Mouse (Mus musculus) olfactory bulb, adult 2 months (tissue): ENCODE data around the gene Slc6a20a.

Experiments used
- CTCF ChIP-seq: fragments of 200-500 bp; IDR thresholded peaks from 2 replicates; pipeline ENCODE4 v1.5.1; 2012; ENCODE audit warnings: low read depth, mild to moderate bottlenecking, low read length, moderate library complexity; ENCODE audit not compliant: insufficient read depth
- POLR2A ChIP-seq: fragments of 200-500 bp; IDR thresholded peaks from 2 replicates; pipeline ENCODE4 v1.6.1; 2012; ENCODE audit warnings: mild to moderate bottlenecking, low read depth, low read length, moderate library complexity; ENCODE audit not compliant: insufficient read depth

DNA sequence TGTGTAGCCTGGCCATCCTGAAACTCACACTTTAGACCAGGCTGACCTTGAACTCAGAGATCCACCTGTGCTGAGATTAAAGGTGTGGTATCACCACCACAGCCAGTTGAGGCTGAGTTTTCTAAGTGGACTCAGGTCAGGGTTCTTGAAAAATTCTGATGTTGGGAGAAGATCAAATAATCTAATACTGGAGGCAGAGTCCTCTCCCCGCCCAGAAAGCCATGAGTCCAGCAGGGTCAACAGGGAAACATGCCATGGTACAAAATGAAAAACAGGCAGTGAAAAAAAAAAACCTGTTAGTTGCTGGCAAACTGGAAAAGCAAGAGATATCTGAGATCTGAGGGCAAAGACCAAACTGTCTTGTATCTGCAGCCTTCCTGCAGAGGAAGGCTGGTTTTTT, 38.6 kb downstream of the Slc6a20a start:
- TF ChIP-seq POLR2A (no peak), CTCF (no peak)
